Mouse (Mus musculus) heart, adult 2 months (tissue): ENCODE measurements around the gene Cnnm1.

Source experiments
- CTCF ChIP-seq: fragments of 200-600 bp; IDR thresholded peaks from 2 replicates; pipeline ENCODE4 v1.8.1; 2022; ENCODE audit warnings: antibody characterized with exemption, mild to moderate bottlenecking, moderate library complexity
- POLR2A ChIP-seq: fragments of 200-500 bp; IDR thresholded peaks from 2 replicates; pipeline ENCODE4 v1.6.1; 2011; ENCODE audit warnings: mild to moderate bottlenecking, low read depth, low read length, control low read depth; ENCODE audit not compliant: insufficient read depth

DNA sequence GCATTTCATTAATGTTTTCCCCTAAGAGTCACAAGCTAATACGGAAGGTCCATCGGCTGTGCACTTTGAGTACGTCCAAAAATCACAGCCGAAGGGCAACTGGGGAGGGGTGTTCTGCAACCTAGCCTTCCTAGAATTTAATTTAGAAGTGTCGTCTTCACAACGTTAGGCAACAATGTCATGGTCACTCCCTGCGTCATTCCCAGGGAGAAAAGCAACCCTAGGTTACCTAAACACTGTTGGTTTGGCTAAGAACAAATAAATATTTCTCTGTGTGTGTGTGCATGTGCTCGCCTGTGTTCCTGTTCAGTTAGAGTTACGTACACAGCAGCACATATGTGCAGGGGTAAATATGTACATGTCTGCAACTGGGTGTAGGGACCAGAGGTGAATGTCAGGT lies 85.8 kb downstream of the Cnnm1 start:
- TF ChIP-seq CTCF = no peak
- TF ChIP-seq POLR2A = no peak
